Comparison of ENCODE assay signal across 8 mouse cellular contexts in the genomic region with DNA sequence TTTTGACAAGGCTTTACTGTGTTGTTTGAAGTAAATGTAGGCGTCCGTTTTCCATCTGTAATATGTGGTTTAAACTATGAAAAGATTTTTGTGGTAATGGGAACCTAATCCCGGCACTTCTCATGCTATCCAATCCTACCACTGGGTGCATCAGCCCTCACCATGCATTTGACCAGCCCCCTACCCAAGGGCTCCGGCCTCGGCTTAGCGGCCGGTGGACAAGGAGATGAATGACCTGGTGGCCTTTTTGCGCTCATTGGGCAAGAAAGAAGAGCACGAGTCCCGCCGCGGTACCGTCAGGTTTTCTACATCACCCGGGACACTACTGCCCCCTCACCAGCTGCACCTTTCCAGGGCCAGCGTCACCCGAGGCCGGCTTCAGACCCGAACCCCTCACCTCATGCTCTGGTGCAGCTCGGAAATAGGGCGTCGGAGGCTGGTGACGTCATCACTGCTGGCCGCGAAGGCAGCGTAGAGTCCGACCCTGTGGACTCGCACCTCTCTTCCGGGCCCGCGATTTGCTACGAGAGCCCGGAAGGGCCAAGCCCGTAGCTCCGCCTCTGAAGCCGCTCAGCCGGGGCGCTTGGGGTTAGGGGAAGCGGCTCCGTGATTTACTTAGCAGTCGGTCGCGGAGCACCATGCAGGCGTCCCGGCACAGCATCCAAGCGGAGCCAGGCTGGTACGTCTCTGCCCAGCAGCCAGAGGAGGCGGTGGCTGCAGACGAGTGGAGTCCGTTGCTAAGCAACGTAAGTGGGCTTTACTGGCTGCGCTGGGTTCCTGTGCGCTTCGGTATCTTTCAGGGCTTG. TPM values are rescaled to one million over a fixed set of nuclear protein-coding genes. Genes with fewer than 3 reads are reported as not detected.
DNase-seq lines count a peak whose midpoint lies in the region; ATAC-seq and TF ChIP-seq lines count a peak whose summit lies in the region.

A gene (minus strand): TSS at position 424 of the 806 bp plus-strand sequence.
A gene (plus strand): TSS at position 493 of the 806 bp plus-strand sequence.

- peak; percentile 97 for DNase-seq in A20 (ENCODE audit: low read depth, low spot score)
- peak; percentile 83 for DNase-seq in liver, adult 2 months (ENCODE audit: extremely low read depth, low read depth, low spot score)
- peak; percentile 94 for DNase-seq in splenic B cell, adult 2 months (ENCODE audit: low read depth, low spot score)

- no peaks in the 10 kb centered on the region; the same call in 1 of the 2 replicates for H3K79me2 ChIP-seq in liver, adult 2 months (ENCODE audit: control insufficient read depth, insufficient read depth, low read length)
- peaks cover 62% of the 10 kb centered on the region for H3K79me2 ChIP-seq in myocyte (ENCODE audit: control insufficient read depth, insufficient read depth)

- under 1% methylated on average over 53 of the region's 53 CpGs for WGBS in heart, embryonic 11.5 days (ENCODE audit: insufficient replicate concordance)
- WGBS in kidney, embryonic 16.5 days = under 1% methylated on average over 53 of the region's 53 CpGs
- under 1% methylated on average over 53 of the region's 53 CpGs for WGBS in liver, adult 2 months

- peak within 1 kb of the TSS; percentile 58 for H3ac ChIP-seq in myocyte (ENCODE audit: control insufficient read depth, insufficient read length)

- H3K4me3 ChIP-seq in bone marrow macrophage, adult 2 months (ENCODE audit: insufficient read depth, low read length) = peak within 1 kb of the TSS; percentile 86
- H3K4me3 ChIP-seq in embryonic fibroblast, embryonic 13.5 days (ENCODE audit: insufficient read depth, low read length) = peak within 1 kb of the TSS; percentile 70
- H3K4me3 ChIP-seq in heart, embryonic 11.5 days (ENCODE audit: low read depth, low read length) = peak within 1 kb of the TSS; percentile 84
- H3K4me3 ChIP-seq in kidney, embryonic 16.5 days (ENCODE audit: low read length) = peak within 1 kb of the TSS; percentile 76
- H3K4me3 ChIP-seq in liver, adult 2 months (ENCODE audit: insufficient read depth, low read depth, low read length) = peak within 1 kb of the TSS; percentile 85
- peak within 1 kb of the TSS; percentile 98 for H3K4me3 ChIP-seq in myocyte

- H3K9me3 ChIP-seq in heart, embryonic 11.5 days (replicated peaks; ENCODE audit: control insufficient read depth, low read length) = no peaks in the 10 kb centered on the region
- H3K9me3 ChIP-seq in kidney, embryonic 16.5 days (ENCODE audit: low read length) = no peaks in the 10 kb centered on the region

- H3K9ac ChIP-seq in heart, embryonic 11.5 days (ENCODE audit: low read depth, low read length) = peak within 1 kb of the TSS; percentile 89
- peak within 1 kb of the TSS; percentile 88 for H3K9ac ChIP-seq in kidney, embryonic 16.5 days (replicated peaks; ENCODE audit: low read length)
- H3K9ac ChIP-seq in liver, adult 2 months (ENCODE audit: low read depth, low read length) = peak within 1 kb of the TSS; percentile 81

- H3K27me3 ChIP-seq in heart, embryonic 11.5 days (ENCODE audit: control insufficient read depth, insufficient read depth, low read length) = no peaks in the 10 kb centered on the region
- H3K27me3 ChIP-seq in kidney, embryonic 16.5 days (ENCODE audit: insufficient read depth, low read length) = no peaks in the 10 kb centered on the region
- H3K27me3 ChIP-seq in liver, adult 2 months (ENCODE audit: control insufficient read depth, insufficient read depth, low read length) = no peaks in the 10 kb centered on the region
- H3K27me3 ChIP-seq in myocyte (ENCODE audit: control insufficient read depth, insufficient read depth, insufficient read length) = no peaks in the 10 kb centered on the region
- no peaks in the 10 kb centered on the region for H3K27me3 ChIP-seq in splenic B cell, adult 2 months (ENCODE audit: control insufficient read depth, insufficient read depth, low read length, poor library complexity, severe bottlenecking)

- H3K4me2 ChIP-seq in heart, embryonic 11.5 days = peak within 1 kb of the TSS; percentile 60
- peak within 1 kb of the TSS; percentile 81 for H3K4me2 ChIP-seq in kidney, embryonic 16.5 days (replicated peaks; ENCODE audit: low read depth, low read length)
- peak within 1 kb of the TSS; percentile 95 for H3K4me2 ChIP-seq in myocyte (ENCODE audit: low read depth)

- TF ChIP-seq CTCF in bone marrow macrophage, adult 2 months (IDR thresholded peaks at IDR 0.05; ENCODE audit: low read depth, low read length) = no peak
- TF ChIP-seq CTCF in embryonic fibroblast, embryonic 13.5 days (IDR thresholded peaks at IDR 0.05; ENCODE audit: borderline replicate concordance, insufficient read depth, low read length) = no peak
- TF ChIP-seq CTCF in liver, adult 2 months (IDR thresholded peaks at IDR 0.05; ENCODE audit: low read depth, low read length) = no peak

- peak; percentile 56; the same call in 1 of the 2 replicates for TF ChIP-seq POLR2A in bone marrow macrophage, adult 2 months (IDR thresholded peaks at IDR 0.05; ENCODE audit: borderline replicate concordance, low read depth, low read length)
- TF ChIP-seq POLR2A in embryonic fibroblast, embryonic 13.5 days (IDR thresholded peaks at IDR 0.05; ENCODE audit: low read depth, low read length) = peak; percentile 71
- peak; percentile 67 for TF ChIP-seq POLR2A in liver, adult 2 months (IDR thresholded peaks at IDR 0.05; ENCODE audit: extremely low read depth, insufficient read depth, low read length)
- peak; percentile 75 for TF ChIP-seq POLR2A in myocyte (IDR thresholded peaks at IDR 0.05; ENCODE audit: insufficient read length, low read depth)

- peaks cover 10% of the 10 kb centered on the region for H3K4me1 ChIP-seq in bone marrow macrophage, adult 2 months (ENCODE audit: control insufficient read depth, insufficient read depth, low read length)
- H3K4me1 ChIP-seq in embryonic fibroblast, embryonic 13.5 days (ENCODE audit: control insufficient read depth, insufficient read depth, low read length) = peaks cover 2% of the 10 kb centered on the region; the same call in 1 of the 2 replicates
- H3K4me1 ChIP-seq in heart, embryonic 11.5 days (ENCODE audit: control insufficient read depth, insufficient read depth, low read length) = peaks cover 22% of the 10 kb centered on the region
- H3K4me1 ChIP-seq in kidney, embryonic 16.5 days (ENCODE audit: insufficient read depth, low read length) = peaks cover 20% of the 10 kb centered on the region
- peaks cover 5% of the 10 kb centered on the region; the same call in 1 of the 2 replicates for H3K4me1 ChIP-seq in liver, adult 2 months (ENCODE audit: control insufficient read depth, insufficient read depth, low read length)

- peaks cover 9% of the 10 kb centered on the region; the same call in 1 of the 2 replicates for H3K36me3 ChIP-seq in heart, embryonic 11.5 days (ENCODE audit: control insufficient read depth, insufficient read depth, low read length)
- peaks cover 21% of the 10 kb centered on the region for H3K36me3 ChIP-seq in kidney, embryonic 16.5 days (ENCODE audit: insufficient read depth, low read length)
- peaks cover 5% of the 10 kb centered on the region; the same call in 1 of the 2 replicates for H3K36me3 ChIP-seq in liver, adult 2 months (ENCODE audit: control insufficient read depth, insufficient read depth, low read length)
- peaks cover 18% of the 10 kb centered on the region for H3K36me3 ChIP-seq in myocyte (ENCODE audit: control insufficient read depth, insufficient read depth)
- no peaks in the 10 kb centered on the region; the same call in 1 of the 2 replicates for H3K36me3 ChIP-seq in splenic B cell, adult 2 months (ENCODE audit: control insufficient read depth, insufficient read depth, low read length, poor library complexity, severe bottlenecking)

- peak within 1 kb of the TSS; percentile 86 for H3K27ac ChIP-seq in bone marrow macrophage, adult 2 months (ENCODE audit: insufficient read depth, low read depth, low read length)
- H3K27ac ChIP-seq in embryonic fibroblast, embryonic 13.5 days (ENCODE audit: insufficient read depth, low read length) = peak within 1 kb of the TSS; percentile 38; the same call in 1 of the 2 replicates
- H3K27ac ChIP-seq in heart, embryonic 11.5 days (ENCODE audit: low read depth, low read length) = peak within 1 kb of the TSS; percentile 73
- H3K27ac ChIP-seq in kidney, embryonic 16.5 days (ENCODE audit: low read length) = peak within 1 kb of the TSS; percentile 85
- H3K27ac ChIP-seq in liver, adult 2 months (replicated peaks; ENCODE audit: insufficient read depth, low read depth, low read length) = peak within 1 kb of the TSS; percentile 45

- ATAC-seq in heart, embryonic 11.5 days (replicated peaks; ENCODE audit: insufficient number of reproducible peaks, low FRiP score, low TSS enrichment) = peak; percentile 95
- ATAC-seq in kidney, embryonic 16.5 days (ENCODE audit: low FRiP score, low TSS enrichment) = peak; percentile 96

TF ChIP-seq in myocyte, 11 proteins besides CTCF, POLR2A, EP300 and RAD21 (continues in another document):
- TF ChIP-seq TCF3 (IDR thresholded peaks at IDR 0.05; ENCODE audit: insufficient read length, low read depth) (no peak), MYOG (IDR thresholded peaks at IDR 0.05; ENCODE audit: control insufficient read depth in 1 of 3, insufficient read depth in 1 of 3, insufficient read length in 2 of 3, low read depth in 2 of 3) (peak in 1 of 3 experiments; percentile 31), REST (IDR thresholded peaks at IDR 0.05; ENCODE audit: insufficient read depth, insufficient read length) (no peak), USF1 (IDR thresholded peaks at IDR 0.05; ENCODE audit: low read depth) (no peak), SRF (IDR thresholded peaks at IDR 0.05; ENCODE audit: control insufficient read depth, insufficient read length, low read depth) (peak; percentile 84)

RNA-seq across cellular contexts. Expression of the first gene that starts in this region (rescaled TPM):
- 13.7 and 17.2 TPM in 2 replicates for polyA plus RNA-seq in bone marrow macrophage, adult 2 months (2012; ENCODE audit: insufficient read depth, insufficient read length, missing spikeins)
- polyA plus RNA-seq in embryonic fibroblast, embryonic 13.5 days (2011; ENCODE audit: insufficient read length, low read depth, missing spikeins) = 25.6 and 29.3 TPM in 2 replicates
- polyA plus RNA-seq in heart, embryonic 11.5 days (2014; fragmentation: Nextera tagmentation; extraction: Ambion mirVana) = 16.0 and 18.5 TPM in 2 replicates
- 18.5 and 19.5 TPM in 2 replicates for polyA plus RNA-seq in kidney, embryonic 16.5 days (2015; fragmentation: Nextera tagmentation; extraction: Ambion mirVana)
- total RNA-seq in liver, adult 2 months (2014; rRNA removed) = 6.0 and 8.4 TPM in 2 replicates
- polyA plus RNA-seq in liver, adult 2 months (2012; rRNA removed) = 2.5 and 3.1 TPM in 2 replicates
- 8.0 TPM for polyA plus RNA-seq in myocyte (2012; fragmentation: generic; extraction: Trizol)

RNA-seq across cellular contexts. Expression of the second gene that starts in this region (rescaled TPM):
- 48.8 and 57.4 TPM in 2 replicates for polyA plus RNA-seq in bone marrow macrophage, adult 2 months (2012; ENCODE audit: insufficient read depth, insufficient read length, missing spikeins)
- 18.7 and 26.0 TPM in 2 replicates for polyA plus RNA-seq in embryonic fibroblast, embryonic 13.5 days (2011; ENCODE audit: insufficient read length, low read depth, missing spikeins)
- polyA plus RNA-seq in heart, embryonic 11.5 days (2014; fragmentation: Nextera tagmentation; extraction: Ambion mirVana) = 7.8 and 8.7 TPM in 2 replicates
- polyA plus RNA-seq in kidney, embryonic 16.5 days (2015; fragmentation: Nextera tagmentation; extraction: Ambion mirVana) = 6.0 and 11.4 TPM in 2 replicates
- total RNA-seq in liver, adult 2 months (2014; rRNA removed) = 8.1 and 11.2 TPM in 2 replicates
- polyA plus RNA-seq in liver, adult 2 months (2012; rRNA removed) = 4.5 and 8.6 TPM in 2 replicates
- polyA plus RNA-seq in myocyte (2012; fragmentation: generic; extraction: Trizol) = 7.8 TPM

Comparison
In these comparisons a context has a peak if more than half of its experiments do, and no peak if none do; other contexts are left out.
1. Peak in every context shown above with its lines: DNase-seq, ATAC-seq, H3K4me3 ChIP-seq and H3K27ac ChIP-seq.